Mouse (Mus musculus) heart, embryonic 14.5 days (tissue): ENCODE data around the gene Rprd1b. TPM values are rescaled to one million over a fixed set of nuclear protein-coding genes. Genes with fewer than 3 reads are reported as not detected.
A peak's percentile ranks its signal among the peaks of the same experiment; 100 is the strongest.

ENCODE experiments used
- ATAC-seq: fragments of 200-750 bp; cut with Nextera tagmentation; 2 replicates; pipeline ENCODE4 v1.8.0; 2017; ENCODE audit warnings: low read depth, moderate TSS enrichment; ENCODE audit not compliant: insufficient number of reproducible peaks, insufficient read depth, low FRiP score
- H3K27ac ChIP-seq, 2 experiments: fragments of 200-500 bp in 1 of 2; fragments of 300-500 bp in 1 of 2; sonication (generic) in 1 of 2; replicated peaks in 1 of 2; 2 replicates each; pipeline ENCODE4 v1.5.1; 2012 to 2014; ENCODE audit warnings: low read depth in 2 of 2, low read length in 2 of 2, control low read depth in 1 of 2, mild to moderate bottlenecking in 1 of 2, mixed read lengths in 1 of 2; ENCODE audit not compliant: control insufficient read depth in 1 of 2, insufficient read depth in 1 of 2
- H3K27me3 ChIP-seq: fragments of 300-500 bp; sonication (generic); 2 replicates; pipeline ENCODE4 v1.6.1; 2014; ENCODE audit warnings: mild to moderate bottlenecking, low read length, control low read depth; ENCODE audit not compliant: control insufficient read depth, insufficient read depth
- H3K36me3 ChIP-seq: fragments of 300-500 bp; sonication (generic); 2 replicates; pipeline ENCODE4 v1.6.1; 2014; ENCODE audit warnings: mild to moderate bottlenecking, control low read depth, low read length, mixed read lengths; ENCODE audit not compliant: control insufficient read depth, insufficient read depth
- H3K4me1 ChIP-seq, 2 experiments: fragments of 200-500 bp in 1 of 2; fragments of 300-500 bp in 1 of 2; sonication (generic) in 1 of 2; 2 replicates each; pipeline ENCODE4 v1.6.1; 2012 to 2014; ENCODE audit warnings: low read length in 2 of 2, control low read depth in 1 of 2, mixed read lengths in 1 of 2; ENCODE audit not compliant: control insufficient read depth in 2 of 2, insufficient read depth in 2 of 2
- H3K4me2 ChIP-seq: fragments of 300-500 bp; sonication (generic); 2 replicates; pipeline ENCODE4 v1.6.1; 2014; ENCODE audit warnings: mild to moderate bottlenecking, low read length
- H3K4me3 ChIP-seq, 2 experiments: fragments of 200-500 bp in 1 of 2; fragments of 300-500 bp in 1 of 2; sonication (generic) in 1 of 2; 2 replicates each; pipeline ENCODE4 v1.5.1; 2012 to 2014; ENCODE audit warnings: low read length in 2 of 2, mild to moderate bottlenecking in 2 of 2, control low read depth in 1 of 2, low read depth in 1 of 2, moderate library complexity in 1 of 2; ENCODE audit not compliant: control insufficient read depth in 1 of 2, insufficient read depth in 1 of 2
- H3K9ac ChIP-seq: fragments of 300-500 bp; sonication (generic); 2 replicates; pipeline ENCODE4 v1.6.1; 2014; ENCODE audit warnings: mild to moderate bottlenecking, low read length
- H3K9me3 ChIP-seq: fragments of 300-500 bp; sonication (generic); 2 replicates; pipeline ENCODE4 v1.6.1; 2016; ENCODE audit warnings: low read length, control low read depth; ENCODE audit not compliant: control insufficient read depth
- WGBS: fragments of 180-500 bp; shearing (Covaris S2); extraction: QIAGEN DNeasy Blood & Tissue Kit; methylation state at CpG from one replicate; pipeline ENCODE4 v1.1.7; 2014; 5-methylcytosine and 5-hydroxymethylcytosine counted together
- polyA plus RNA-seq: library from polyadenylated mRNA; unstranded; fragments of >200 nt; fragmentation: Nextera tagmentation; extraction: Ambion mirVana; gene quantifications from 2 replicates; pipeline ENCODE4 v1.2.1, GENCODE M21; 2014

Gene Rprd1b
- polyA plus RNA-seq, 1 experiment from 2014 or later, result 28.4 TPM

DNA sequence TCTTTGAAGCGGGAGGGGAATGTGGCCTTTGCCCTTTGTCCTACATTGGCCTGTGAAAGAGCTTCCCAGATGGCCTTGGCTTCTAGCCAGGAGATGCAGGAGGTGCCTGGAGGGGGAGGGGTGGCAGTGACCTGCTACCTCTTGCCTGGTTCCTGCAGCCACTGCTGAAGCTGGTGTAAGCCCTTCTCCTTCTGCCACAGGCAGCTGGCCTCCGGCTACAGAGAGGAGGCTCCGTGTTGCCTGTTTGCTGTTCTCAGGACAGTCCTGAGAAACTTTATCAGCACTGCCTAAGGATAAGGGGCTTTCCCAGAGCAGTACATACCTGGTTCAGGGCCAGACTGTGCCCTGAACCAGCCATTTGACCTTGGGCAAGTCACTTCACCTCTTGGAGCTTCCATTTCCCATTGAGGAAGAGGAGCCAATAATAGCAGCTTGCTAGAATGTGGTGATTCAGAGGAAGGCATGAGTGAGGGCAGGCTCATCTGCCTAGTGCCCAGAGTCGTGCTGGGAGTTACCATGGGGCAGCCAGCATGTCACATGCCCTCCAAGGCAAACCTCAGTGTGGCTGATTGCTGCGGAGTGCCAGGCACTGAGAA lies 102.2 kb downstream of the Rprd1b start:
- no peak overlapping the region for H3K4me3 ChIP-seq
- H3K4me2 ChIP-seq, result no peak overlapping the region
- 29% methylated on average over 5 of the region's 5 CpGs for WGBS
- 0 out of 2 replicates have a peak, but pooled peaks have one; percentile 15 for ATAC-seq
- peaks cover 98% of the 10 kb centered on the region for H3K36me3 ChIP-seq
- no peaks in the 10 kb centered on the region for H3K27me3 ChIP-seq
- H3K4me1 ChIP-seq, result peaks cover 34 to 57% of the 10 kb centered on the region in 2 experiments
- H3K9me3 ChIP-seq, result no peaks in the 10 kb centered on the region
- peak overlapping the region; percentile 60 to 79 for H3K27ac ChIP-seq
- peak overlapping the region; percentile 22 for H3K9ac ChIP-seq

DNA sequence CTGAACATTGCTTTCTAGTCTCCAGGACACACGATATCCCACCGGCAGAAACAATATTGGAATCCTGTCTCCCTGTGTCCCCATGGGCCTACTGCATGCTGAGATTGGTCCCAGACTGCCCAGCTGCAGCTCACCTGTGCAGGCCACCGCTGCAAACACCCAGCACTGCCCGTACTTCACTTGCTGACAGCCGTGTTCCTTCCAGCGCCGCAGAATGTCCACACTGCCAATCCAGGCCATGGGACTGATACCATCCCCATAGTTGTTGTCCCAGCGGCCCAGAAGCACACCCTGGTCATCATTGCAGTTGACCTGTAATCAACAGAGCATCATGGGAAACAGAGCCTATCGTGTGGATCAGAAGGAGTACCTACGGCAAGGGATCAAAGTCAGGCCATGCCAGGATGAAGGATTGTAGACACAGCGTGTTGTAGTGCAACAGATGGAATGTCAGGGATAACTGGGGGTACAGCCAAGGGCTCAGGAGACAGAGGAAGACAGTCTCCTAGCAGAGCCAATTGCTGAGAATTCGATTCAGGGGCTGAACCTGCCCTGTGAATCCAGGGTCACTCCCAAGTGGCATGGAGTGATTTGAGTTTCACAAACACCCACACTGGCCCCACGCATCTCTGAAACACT lies 103.0 kb downstream of the Rprd1b start:
- H3K27ac ChIP-seq, result peak overlapping the region; percentile 23 to 79; a peak in 3 of 4 replicates
- H3K4me2 ChIP-seq, result no peak overlapping the region
- H3K9me3 ChIP-seq, result no peaks in the 10 kb centered on the region
- no peak overlapping the region for H3K9ac ChIP-seq
- ATAC-seq, result no peak
- peaks cover 36 to 63% of the 10 kb centered on the region in 2 experiments for H3K4me1 ChIP-seq
- no peaks in the 10 kb centered on the region for H3K27me3 ChIP-seq
- H3K36me3 ChIP-seq, result peaks cover 97% of the 10 kb centered on the region
- no peak overlapping the region for H3K4me3 ChIP-seq
- WGBS, result 84% methylated on average over 13 of the region's 13 CpGs

DNA sequence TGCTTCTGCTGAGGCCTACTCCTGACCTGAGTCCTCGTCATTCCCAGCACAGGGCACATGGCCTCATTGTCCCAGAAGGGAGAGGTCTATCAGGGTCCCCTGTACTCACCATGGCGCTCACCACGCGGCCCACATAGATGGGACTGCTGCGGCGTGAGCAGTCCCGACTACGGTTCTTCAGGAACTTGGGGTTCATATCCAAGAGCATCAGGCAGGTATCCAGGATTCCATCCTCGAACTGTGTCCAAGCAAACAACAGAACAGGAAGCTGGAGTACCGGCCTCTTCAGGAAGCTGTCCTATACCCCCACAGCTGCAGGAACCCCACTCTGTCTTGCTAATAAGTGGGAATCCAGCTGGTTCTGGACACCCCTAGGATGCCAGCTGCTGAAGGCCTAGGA lies 104.0 kb downstream of the Rprd1b start:
- Histone ChIP-seq H3K9ac (no peak overlapping the region), H3K4me1 (peaks cover 35 to 60% of the 10 kb centered on the region in 2 experiments), H3K4me2 (no peak overlapping the region), H3K4me3 (no peak overlapping the region), H3K27me3 (no peaks in the 10 kb centered on the region), H3K27ac (no peak overlapping the region), H3K36me3 (peaks cover 97% of the 10 kb centered on the region), H3K9me3 (no peaks in the 10 kb centered on the region)
- 87% methylated on average over 10 of the region's 10 CpGs for WGBS
- ATAC-seq, result no peak

DNA sequence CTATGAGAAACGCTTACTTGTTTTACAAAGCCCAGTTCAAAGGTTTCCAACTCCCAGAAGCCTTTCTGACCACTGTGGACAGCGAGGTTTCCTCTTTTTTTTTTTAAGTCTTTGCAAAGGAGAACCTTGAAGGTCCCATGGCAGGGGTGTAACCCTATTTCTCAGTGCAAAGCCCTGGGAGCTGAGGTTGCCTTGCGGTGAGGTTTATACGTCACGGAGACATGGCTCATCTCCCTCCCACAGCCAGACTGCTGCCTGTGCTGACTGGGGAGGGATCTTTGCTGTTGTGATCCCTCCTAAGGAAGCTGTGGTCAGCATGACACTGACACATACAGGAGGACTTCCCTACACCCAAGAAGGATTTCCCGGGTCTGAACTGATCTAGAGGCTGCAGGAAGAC lies 104.8 kb downstream of the Rprd1b start:
- Histone ChIP-seq H3K4me2 (no peak overlapping the region), H3K36me3 (peaks cover 97% of the 10 kb centered on the region), H3K4me1 (peaks cover 37 to 56% of the 10 kb centered on the region in 2 experiments), H3K9me3 (no peaks in the 10 kb centered on the region), H3K27ac (no peak overlapping the region), H3K9ac (no peak overlapping the region), H3K27me3 (no peaks in the 10 kb centered on the region), H3K4me3 (no peak overlapping the region)
- 65% methylated on average over 6 of the region's 6 CpGs for WGBS
- no peak for ATAC-seq

DNA sequence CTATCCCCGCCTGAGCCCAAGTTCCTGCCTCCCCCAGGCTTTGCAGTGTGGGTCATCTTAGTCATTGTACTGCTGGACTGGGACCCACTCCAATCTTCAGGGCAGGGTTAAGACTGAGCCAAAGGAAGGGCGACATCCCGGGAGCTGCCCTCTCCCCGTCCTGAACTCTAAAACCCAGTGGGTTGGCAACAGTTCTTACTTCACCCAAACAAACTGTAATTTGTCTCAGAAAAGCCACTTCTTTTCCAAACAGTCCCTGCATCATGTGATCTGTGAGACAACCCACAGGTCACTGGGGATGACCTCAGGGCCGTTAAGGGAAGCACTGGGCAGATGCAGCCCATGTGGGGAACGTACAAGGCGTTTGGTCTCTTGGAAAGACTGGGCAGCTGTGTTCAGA lies 107.9 kb downstream of the Rprd1b start:
- Histone ChIP-seq H3K4me3 (no peak overlapping the region), H3K4me2 (no peak overlapping the region), H3K9me3 (no peaks in the 10 kb centered on the region), H3K9ac (no peak overlapping the region), H3K27ac (peak overlapping the region in 1 of 2 experiments; percentile 26; a peak in 1 of 4 replicates), H3K4me1 (peaks cover 33 to 56% of the 10 kb centered on the region in 2 experiments), H3K36me3 (peaks cover 94% of the 10 kb centered on the region), H3K27me3 (no peaks in the 10 kb centered on the region)
- 58% methylated on average over 7 of the region's 7 CpGs for WGBS
- no peak for ATAC-seq

DNA sequence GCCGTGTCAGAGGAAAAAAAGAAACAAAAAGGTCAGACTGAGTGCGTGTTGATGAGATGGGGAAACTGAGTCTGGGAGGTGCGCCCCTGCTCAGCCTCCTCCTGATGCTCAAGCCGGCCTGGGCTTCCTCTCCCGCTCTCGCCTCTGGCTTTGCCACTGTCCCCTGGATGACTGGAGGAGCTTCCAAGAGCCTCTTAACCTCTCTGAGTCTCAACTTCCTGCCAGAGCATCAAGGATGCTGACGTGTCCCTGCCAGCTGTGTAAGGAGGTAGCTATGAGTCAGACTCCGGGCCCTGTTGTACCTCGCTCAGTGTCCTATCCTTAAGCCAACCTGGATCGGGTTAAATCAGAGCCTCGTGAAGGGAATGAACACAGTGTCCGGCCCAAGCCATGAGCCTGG lies 109.5 kb downstream of the Rprd1b start:
- 80% methylated on average over 12 of the region's 12 CpGs for WGBS
- Histone ChIP-seq H3K36me3 (peaks cover 90% of the 10 kb centered on the region), H3K9me3 (no peaks in the 10 kb centered on the region), H3K4me2 (no peak overlapping the region), H3K27ac (no peak overlapping the region), H3K27me3 (no peaks in the 10 kb centered on the region), H3K4me3 (no peak overlapping the region), H3K9ac (no peak overlapping the region), H3K4me1 (peaks cover 45 to 60% of the 10 kb centered on the region in 2 experiments)
- no peak for ATAC-seq

DNA sequence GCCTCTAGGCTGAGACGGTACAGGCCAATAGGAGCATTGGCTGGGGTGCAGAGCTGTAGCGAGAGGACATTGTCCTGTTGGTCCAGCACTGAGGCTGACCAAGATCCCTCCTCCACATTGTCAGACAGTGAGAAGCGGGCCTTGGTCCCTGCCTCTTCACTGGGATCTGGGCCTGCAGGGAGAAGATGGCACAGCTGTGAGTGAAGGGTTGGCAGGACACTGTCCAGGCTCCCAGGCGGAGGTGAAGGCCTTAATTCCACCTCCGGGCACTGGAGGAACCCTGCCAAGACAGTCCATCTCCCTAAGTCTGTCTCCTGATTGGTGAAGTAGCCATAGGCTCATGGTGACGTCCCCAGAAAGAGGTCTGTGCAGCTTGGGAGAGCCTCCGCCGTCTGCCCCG lies 110.5 kb downstream of the Rprd1b start:
- H3K27ac ChIP-seq, result peak overlapping the region; percentile 97 to 99
- H3K27me3 ChIP-seq, result no peaks in the 10 kb centered on the region
- peaks cover 84% of the 10 kb centered on the region for H3K36me3 ChIP-seq
- peak overlapping the region; percentile 74 for H3K9ac ChIP-seq
- H3K4me2 ChIP-seq, result peak overlapping the region; percentile 52; the same call in 1 of the 2 replicates
- no peaks in the 10 kb centered on the region for H3K9me3 ChIP-seq
- ATAC-seq, result no peak
- H3K4me3 ChIP-seq, result no peak overlapping the region
- 77% methylated on average over 9 of the region's 9 CpGs for WGBS
- H3K4me1 ChIP-seq, result peaks cover 52 to 70% of the 10 kb centered on the region in 2 experiments
